Mouse (Mus musculus) gonadal fat pad, adult 2 months (tissue): ENCODE measurements around the gene Trex2. TPM values are rescaled to one million over a fixed set of nuclear protein-coding genes. Genes with fewer than 3 reads are reported as not detected.
"Not testable (repeated sequence)": the region's sequence is repeated elsewhere in the genome, so short reads cannot be mapped to it uniquely, and the experiment has no call there.

Experiments used
- DNase-seq: peaks from one replicate; pipeline ENCODE4 v3.0.0-alpha.2; 2012; ENCODE audit warnings: low read depth
- polyA plus RNA-seq: library from polyadenylated mRNA; depleted of rRNA; stranded (reverse); fragments of >200 nt; gene quantifications from 2 replicates; pipeline ENCODE4 v1.2.3, GENCODE M21; 2012; rRNA removed

The Trex2 gene
- polyA plus RNA-seq, 1 experiment: 3.7 TPM

DNA sequence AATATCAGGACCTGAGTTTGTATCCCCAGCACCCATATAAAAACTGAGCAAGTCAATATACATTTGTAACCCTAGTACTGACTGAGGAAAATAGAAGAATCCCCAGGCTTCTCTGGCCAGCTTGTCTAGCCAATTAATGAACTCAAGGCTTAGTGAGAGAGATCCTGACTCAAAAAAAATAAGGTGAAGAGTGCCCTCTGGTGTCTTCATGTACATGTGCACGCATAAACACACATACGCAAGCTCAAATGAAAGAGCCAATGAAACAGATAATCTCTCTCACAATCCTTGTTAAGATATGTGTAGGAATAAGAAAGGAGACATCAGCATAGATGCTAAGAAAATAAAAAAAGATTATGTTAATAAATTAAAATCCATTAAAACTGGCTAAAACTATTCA is 5.1 kb downstream of the Trex2 start:
- no peak for DNase-seq

DNA sequence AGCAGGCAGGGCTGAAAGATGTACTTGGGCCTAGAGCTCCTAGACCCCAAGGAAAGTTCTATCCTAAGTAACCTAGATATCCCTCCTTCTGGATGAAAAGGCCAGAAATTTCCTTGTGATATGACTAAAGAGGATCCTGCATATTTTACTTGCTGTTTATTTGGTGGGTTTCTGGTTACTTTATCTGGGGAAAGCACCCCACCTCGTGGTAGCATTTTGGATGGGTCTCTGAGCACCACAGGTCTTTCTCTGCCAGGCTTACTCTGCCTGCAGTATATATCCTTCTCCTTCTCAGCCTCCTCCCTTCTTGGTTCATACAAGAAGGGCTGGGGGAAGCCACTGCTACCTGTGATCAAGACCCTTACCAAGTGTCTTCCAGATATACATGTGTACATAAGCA is 22.4 kb downstream of the Trex2 start:
- no peak for DNase-seq

DNA sequence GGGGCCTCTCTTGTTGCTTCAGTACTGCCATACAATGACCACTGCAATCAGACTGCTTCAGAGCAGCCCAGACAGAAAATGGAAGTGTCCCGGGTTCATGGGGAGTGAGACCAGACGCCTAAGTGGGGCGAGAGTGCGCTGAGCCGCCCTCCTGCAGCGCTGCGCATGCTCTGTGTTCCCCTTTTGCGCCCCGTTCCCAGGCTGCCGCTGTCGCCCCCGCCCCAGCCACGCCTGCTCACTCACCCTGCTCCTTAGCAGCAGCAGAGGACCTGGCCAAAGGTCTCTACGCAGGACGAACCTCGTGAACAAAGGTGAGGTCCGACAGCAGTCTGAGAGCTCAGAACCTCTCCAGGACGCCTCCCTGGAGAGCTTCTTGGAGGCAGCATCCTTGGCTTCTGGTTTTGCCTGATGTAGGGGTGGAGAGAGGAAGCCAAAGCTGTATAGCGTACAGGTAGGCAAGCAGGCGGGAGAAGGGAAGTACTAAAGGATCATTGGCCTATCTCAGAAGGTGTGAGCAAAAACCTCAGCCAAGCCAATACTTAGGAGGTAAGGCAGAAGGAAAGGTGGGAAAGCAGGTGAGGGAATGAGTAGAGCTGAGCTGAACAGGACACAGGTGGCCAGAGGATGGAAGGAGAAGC is 24.1 kb downstream of the Trex2 start, which contains the start of gene Zfp92:
Gene Zfp92 (plus strand): TSS at position 217 of the 638 bp plus-strand sequence.
- no peak for DNase-seq

DNA sequence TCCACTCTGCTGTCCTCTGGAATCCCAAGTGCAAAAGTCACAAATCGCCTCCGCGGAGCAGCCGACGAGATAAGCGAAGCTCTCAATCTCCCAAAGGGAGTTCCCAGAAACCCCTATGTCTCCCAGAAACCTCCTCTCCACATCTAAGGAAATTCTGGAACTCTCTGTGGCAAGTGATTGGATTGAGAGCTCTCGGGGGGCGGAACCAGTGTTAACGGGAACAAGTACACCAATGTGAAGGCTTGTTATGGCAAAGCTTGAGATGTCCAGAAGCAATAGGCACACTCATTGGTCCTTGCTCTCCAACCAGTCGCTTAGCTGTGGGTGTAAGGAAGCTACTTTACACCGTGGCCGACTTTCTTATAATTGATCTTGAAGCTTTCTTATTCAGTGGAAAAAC is 33.5 kb downstream of the Trex2 start:
- DNase-seq: no peak

DNA sequence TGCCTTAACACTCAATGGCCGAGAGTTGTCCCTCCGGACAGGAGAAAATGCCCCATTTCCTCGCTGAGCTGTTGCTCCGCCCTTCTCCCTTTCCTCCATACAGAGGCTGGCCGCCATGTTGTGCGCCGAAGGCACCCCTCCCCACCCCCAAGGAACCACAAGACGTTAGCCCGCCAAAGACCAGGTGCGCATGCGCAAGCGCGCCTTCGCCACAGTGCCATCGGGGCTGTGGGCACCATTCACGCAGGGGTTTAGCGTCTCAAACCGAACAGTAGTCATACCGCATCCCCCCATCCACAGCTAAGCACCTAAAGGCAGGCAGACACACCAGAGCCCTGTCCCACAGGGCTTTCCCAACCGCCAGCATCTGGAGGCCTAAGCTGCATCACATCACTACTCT is 34.2 kb downstream of the Trex2 start:
- DNase-seq: no peak

DNA sequence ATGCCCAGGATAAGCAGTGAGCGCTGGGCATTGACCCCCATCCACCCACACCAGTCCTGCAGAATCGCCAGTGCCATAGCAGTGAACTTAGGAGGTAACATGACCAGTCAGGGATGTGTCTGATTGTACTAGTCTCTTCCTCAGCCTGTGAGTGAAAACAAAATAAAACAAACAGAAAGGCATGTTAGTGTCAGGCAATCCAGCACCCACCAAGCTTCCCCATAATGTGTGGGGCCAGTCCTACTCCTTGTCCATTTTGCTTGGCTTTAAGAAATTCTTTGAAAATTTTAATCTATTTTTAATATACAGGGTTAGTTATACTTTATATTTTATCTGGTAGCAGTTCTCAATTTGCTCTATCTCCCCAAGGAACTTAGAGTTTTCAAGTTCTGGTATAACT is 36.5 kb downstream of the Trex2 start, which contains the start of gene Gm18336:
Gene Gm18336 (minus strand): TSS at position 101 of the 400 bp plus-strand sequence.
- not testable (repeated sequence) for DNase-seq

DNA sequence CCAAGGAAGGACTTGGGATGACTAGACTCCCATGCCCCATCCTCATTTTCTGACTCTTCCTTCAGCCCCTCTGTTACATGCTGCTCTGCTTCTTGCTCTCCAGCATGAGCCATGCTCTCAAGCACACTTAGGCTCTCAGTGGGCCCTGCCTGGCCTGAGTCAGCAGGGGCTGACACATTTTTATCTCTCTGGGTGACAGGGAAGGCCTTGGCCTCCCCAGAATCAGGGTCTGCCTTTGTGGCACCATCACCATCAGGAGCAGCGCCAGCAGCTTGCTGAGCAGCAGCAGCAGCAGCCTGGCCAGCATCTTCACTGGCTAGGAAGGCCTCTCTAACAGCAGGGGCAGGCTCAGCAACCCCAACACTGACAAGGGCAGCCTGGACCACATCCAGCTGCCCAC is 38.7 kb downstream of the Trex2 start:
- DNase-seq: no peak

DNA sequence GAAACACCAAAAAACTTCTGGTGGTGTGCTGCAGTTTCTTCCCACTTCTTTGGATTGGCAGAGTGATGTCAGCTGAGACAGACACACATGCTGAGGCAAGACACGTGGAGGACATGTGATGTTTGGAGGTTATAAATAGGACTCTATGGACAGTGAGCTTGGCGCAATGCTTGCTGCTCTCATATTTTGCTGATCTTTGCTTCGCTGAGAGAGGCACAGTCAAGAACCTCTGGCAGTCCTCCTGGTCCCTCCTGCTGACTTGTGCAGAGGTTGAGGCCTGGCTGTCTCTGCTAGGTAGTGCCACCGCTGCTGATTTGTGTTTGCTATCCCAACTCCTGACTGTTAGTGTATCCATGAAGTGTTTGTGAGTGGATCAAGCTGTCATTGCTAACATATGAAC is 43.7 kb downstream of the Trex2 start:
- DNase-seq: no peak

DNA sequence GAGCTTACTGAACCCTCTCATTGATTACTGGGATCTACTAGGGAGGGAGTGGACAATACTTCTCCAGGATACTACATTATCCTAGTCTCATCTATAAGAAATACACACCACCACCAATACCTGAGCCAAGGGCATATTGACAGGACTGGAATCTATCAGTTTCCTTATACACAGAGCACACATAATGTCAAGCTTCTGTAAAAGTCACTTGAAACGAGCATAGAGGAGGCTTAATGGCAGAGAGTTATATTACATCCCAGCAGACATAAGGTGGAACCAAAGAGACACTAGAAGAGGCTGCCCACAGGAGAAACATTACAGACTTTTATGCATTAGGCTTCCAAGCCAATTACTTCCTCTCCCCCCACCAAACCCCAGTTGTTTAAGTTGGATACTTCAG is 50.2 kb downstream of the Trex2 start:
- no peak for DNase-seq

DNA sequence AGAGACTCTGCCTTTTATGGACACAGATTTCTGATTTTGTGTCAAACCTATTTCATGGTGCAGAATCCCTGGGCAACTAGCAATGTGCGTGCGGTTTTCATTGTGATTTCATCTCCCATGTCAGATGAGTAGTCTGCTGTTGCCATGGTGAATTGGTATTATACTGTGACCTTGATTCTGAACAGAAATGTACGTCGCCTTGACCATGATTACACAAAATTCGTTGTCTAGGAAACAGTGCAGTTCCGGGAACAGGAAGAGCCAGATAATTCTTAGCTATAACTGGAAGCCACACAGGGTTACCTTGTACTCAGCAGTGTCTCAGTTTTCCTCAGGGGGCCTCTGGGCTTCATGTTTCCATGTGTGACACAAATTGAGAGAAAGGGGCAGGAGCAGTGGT is 50.7 kb downstream of the Trex2 start:
- DNase-seq: no peak

Other genes starting within 250 kb of the Trex2 start
- gene Xlr3b, start 243.1 kb downstream of the Trex2 start, polyA plus RNA-seq: 1.2 and 1.4 TPM in 2 replicates
- gene Xlr4b, start 221.0 kb downstream of the Trex2 start, polyA plus RNA-seq: 0.63 and 1.0 TPM in 2 replicates
- gene F8a, start 207.1 kb downstream of the Trex2 start, polyA plus RNA-seq: 7.2 and 12.1 TPM in 2 replicates
- gene Xlr4c, start 192.2 kb downstream of the Trex2 start, polyA plus RNA-seq: 0.81 and 1.4 TPM in 2 replicates
- 0.18 and 0.31 TPM in 2 replicates for gene Xlr3c, start 170.0 kb downstream of the Trex2 start, polyA plus RNA-seq
- gene Xlr5a, start 142.4 kb downstream of the Trex2 start, polyA plus RNA-seq: not detected in 2 replicates
- gene Xlr5c, start 142.4 kb downstream of the Trex2 start, polyA plus RNA-seq: not detected in 2 replicates
- gene Gm45015, start 98.5 kb downstream of the Trex2 start, polyA plus RNA-seq: not detected in 2 replicates
- 20.4 and 22.8 TPM in 2 replicates for gene Zfp275, start 92.7 kb downstream of the Trex2 start, polyA plus RNA-seq
- gene Gm18336, start 36.6 kb downstream of the Trex2 start, polyA plus RNA-seq: 0.08 and 0.14 TPM in 2 replicates
- gene Zfp92, start 24.2 kb downstream of the Trex2 start, polyA plus RNA-seq: 0.09 and 0.12 TPM in 2 replicates
- 16.0 and 22.5 TPM in 2 replicates for gene Haus7, start 23.7 kb upstream of the Trex2 start, polyA plus RNA-seq
- gene Bgn, start 48.3 kb upstream of the Trex2 start, polyA plus RNA-seq: 230 and 333 TPM in 2 replicates
- 54.0 and 55.9 TPM in 2 replicates for gene Atp2b3, start 67.7 kb upstream of the Trex2 start, polyA plus RNA-seq
- gene Dusp9, start 204.1 kb upstream of the Trex2 start, polyA plus RNA-seq: 0.72 and 2.5 TPM in 2 replicates
- gene Pnck, start 224.8 kb upstream of the Trex2 start, polyA plus RNA-seq: 13.0 and 19.9 TPM in 2 replicates
- gene Slc6a8, start 237.8 kb upstream of the Trex2 start, polyA plus RNA-seq: 29.2 and 31.7 TPM in 2 replicates